Mouse (Mus musculus): ENCODE data around the gene 4932438H23Rik. TPM values are rescaled to one million over a fixed set of nuclear protein-coding genes. Genes with fewer than 3 reads are reported as not detected.

Gene 4932438H23Rik
- polyA plus RNA-seq, 1 experiment from 2014 or later, result not detected

DNA sequence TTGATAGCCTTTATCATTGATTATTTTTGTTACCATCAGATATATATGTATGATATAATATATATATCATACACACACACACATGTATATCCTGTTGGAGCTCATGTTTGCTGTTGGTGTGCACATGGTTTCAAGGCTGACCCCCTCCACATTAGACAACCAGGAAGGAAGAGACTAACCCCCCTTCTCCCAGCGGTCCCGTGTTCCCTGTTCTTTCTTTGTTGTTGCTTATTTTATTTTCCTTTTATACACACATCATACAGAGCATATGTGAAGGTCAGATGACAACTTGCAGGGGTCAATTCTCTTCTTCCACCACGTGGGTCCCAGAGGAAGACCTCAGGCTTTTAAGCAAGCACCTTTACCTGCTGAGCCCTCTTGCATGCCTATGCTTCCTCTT, 29.3 kb upstream of the 4932438H23Rik start:
- Histone ChIP-seq H3K4me1 (replicated peaks) (no peaks in the 10 kb centered on the region), H3K27ac (no peak overlapping the region), H3K9ac (no peak overlapping the region), H3K27me3 (peaks cover 17% of the 10 kb centered on the region), H3K9me3 (replicated peaks) (no peaks in the 10 kb centered on the region), H3K4me3 (replicated peaks) (no peak overlapping the region), H3K36me3 (no peaks in the 10 kb centered on the region), H3K4me2 (no peak overlapping the region)
- DNase-seq (no peak), ATAC-seq (ENCODE audit: low read depth) (no peak)
- WGBS (ENCODE audit: insufficient replicate concordance), result 52% methylated on average over 3 of the region's 3 CpGs

DNA sequence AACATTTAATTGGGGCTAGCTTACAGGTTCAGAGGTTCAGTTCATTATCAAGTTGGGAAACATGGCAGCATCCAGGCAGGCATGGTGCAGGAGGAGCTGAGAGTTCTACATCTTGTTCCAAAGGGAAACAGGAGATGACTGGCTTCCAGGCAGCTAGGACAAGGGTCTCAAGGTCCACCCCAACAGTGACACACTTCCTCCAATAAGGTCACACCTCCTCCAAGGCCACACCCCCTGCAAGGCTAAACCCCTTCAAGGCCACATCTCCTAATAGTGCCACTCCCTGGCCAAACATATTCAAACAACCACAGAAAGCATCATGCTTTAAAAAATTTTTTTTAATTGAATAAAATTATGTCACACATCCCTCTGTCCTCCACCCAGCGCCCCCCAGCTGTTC, 28.9 kb upstream of the 4932438H23Rik start:
- DNase-seq (no peak), ATAC-seq (ENCODE audit: low read depth) (no peak)
- Histone ChIP-seq H3K9ac (no peak overlapping the region), H3K4me1 (replicated peaks) (no peaks in the 10 kb centered on the region), H3K27me3 (peaks cover 17% of the 10 kb centered on the region), H3K27ac (no peak overlapping the region), H3K4me3 (replicated peaks) (no peak overlapping the region), H3K36me3 (no peaks in the 10 kb centered on the region), H3K9me3 (replicated peaks) (no peaks in the 10 kb centered on the region), H3K4me2 (no peak overlapping the region)
- WGBS (ENCODE audit: insufficient replicate concordance), result 61% methylated on average over 1 of the region's 1 CpGs

DNA sequence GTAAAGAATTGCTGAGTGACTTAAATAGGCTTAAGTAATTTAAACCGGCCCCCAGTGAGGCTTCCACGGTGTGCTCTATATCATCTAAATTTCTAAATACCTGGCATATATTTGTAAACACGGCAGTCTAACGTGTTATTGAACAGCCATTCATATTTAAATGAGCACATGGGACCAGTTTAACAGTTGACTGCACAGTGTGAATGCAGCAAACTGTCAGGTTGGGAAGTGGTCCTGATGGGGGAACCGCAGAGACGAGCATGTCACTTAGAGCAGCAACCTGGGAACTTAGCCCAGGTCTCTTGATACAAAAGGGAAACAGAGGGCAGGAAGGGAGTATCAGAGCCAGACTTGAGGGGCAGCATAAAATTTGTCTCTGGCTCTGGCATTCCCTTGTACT, 25.0 kb upstream of the 4932438H23Rik start:
- Histone ChIP-seq H3K27me3 (peaks cover 5% of the 10 kb centered on the region), H3K4me3 (replicated peaks) (no peak overlapping the region), H3K9me3 (replicated peaks) (no peaks in the 10 kb centered on the region), H3K4me2 (no peak overlapping the region), H3K36me3 (no peaks in the 10 kb centered on the region), H3K9ac (no peak overlapping the region), H3K27ac (no peak overlapping the region), H3K4me1 (replicated peaks) (peaks cover 17% of the 10 kb centered on the region)
- ATAC-seq (ENCODE audit: low read depth) (no peak), DNase-seq (no peak)
- WGBS (ENCODE audit: insufficient replicate concordance), result 65% methylated on average over 6 of the region's 6 CpGs

DNA sequence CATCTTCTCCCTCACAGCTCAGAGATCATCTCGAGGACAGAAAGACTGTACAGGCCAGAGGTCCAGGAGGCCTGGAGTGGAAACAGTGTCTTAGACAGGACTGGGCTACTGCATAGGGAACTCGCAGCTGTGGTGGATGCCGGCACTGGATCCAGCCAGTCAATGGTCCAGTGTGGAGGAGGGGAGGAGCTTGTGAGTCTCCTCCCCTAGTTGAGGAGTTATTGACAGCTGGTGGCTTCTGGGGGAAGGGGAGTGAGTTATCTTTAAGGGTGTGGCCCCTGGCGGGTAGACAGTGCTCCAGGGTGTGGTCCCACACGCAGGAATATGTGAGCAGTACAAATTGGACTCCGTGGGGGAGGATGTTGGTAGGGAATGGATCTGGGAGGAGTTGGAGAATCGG, 21.8 kb upstream of the 4932438H23Rik start:
- DNase-seq (no peak), ATAC-seq (ENCODE audit: low read depth) (peak; percentile 71)
- no peaks in the 10 kb centered on the region for H3K9me3 ChIP-seq (replicated peaks)

GRCm38 (mm10) chr16:91116006-91116405, 21.1 kb upstream of the 4932438H23Rik start:
- H3K9me3 ChIP-seq (replicated peaks), result no peaks in the 10 kb centered on the region
- no peak overlapping the region for H3K9ac ChIP-seq
- peaks cover 17% of the 10 kb centered on the region for H3K4me1 ChIP-seq (replicated peaks)
- H3K4me3 ChIP-seq (replicated peaks), result no peak overlapping the region
- WGBS (ENCODE audit: insufficient replicate concordance), result 65% methylated on average over 4 of the region's 4 CpGs
- ATAC-seq (ENCODE audit: low read depth) (no peak), DNase-seq (no peak)
- no peaks in the 10 kb centered on the region for H3K36me3 ChIP-seq
- H3K27ac ChIP-seq, result no peak overlapping the region
- H3K27me3 ChIP-seq, result peaks cover 3% of the 10 kb centered on the region
- H3K4me2 ChIP-seq, result no peak overlapping the region

More for the DNA sequence above, 21.8 kb upstream of the 4932438H23Rik start:
- H3K9ac ChIP-seq, result no peak overlapping the region
- no peak overlapping the region for H3K4me3 ChIP-seq (replicated peaks)
- 45% methylated on average over 7 of the region's 7 CpGs for WGBS (ENCODE audit: insufficient replicate concordance)
- H3K4me1 ChIP-seq (replicated peaks), result peaks cover 17% of the 10 kb centered on the region
- no peaks in the 10 kb centered on the region for H3K27me3 ChIP-seq
- H3K4me2 ChIP-seq, result peak overlapping the region; percentile 4; the same call in 1 of the 2 replicates
- no peak overlapping the region for H3K27ac ChIP-seq
- H3K36me3 ChIP-seq, result no peaks in the 10 kb centered on the region

GRCm38 (mm10) chr16:91110999-91111535, 16.1 kb upstream of the 4932438H23Rik start:
- H3K9ac ChIP-seq, result no peak overlapping the region
- H3K9me3 ChIP-seq (replicated peaks), result no peaks in the 10 kb centered on the region
- H3K4me1 ChIP-seq (replicated peaks), result 0 out of 2 replicates have a peak, but pooled peaks cover 4% of the 10 kb centered on the region
- no peaks in the 10 kb centered on the region for H3K36me3 ChIP-seq
- no peak overlapping the region for H3K4me3 ChIP-seq (replicated peaks)
- ATAC-seq (ENCODE audit: low read depth) (no peak), DNase-seq (no peak)
- no peak overlapping the region for H3K4me2 ChIP-seq
- H3K27me3 ChIP-seq, result peaks cover 23% of the 10 kb centered on the region
- no peak overlapping the region for H3K27ac ChIP-seq
- WGBS (ENCODE audit: insufficient replicate concordance), result 45% methylated on average over 11 of the region's 11 CpGs

- H3K9me3 ChIP-seq (replicated peaks), result no peaks in the 10 kb centered on the region
- no peak overlapping the region for H3K9ac ChIP-seq
- H3K27me3 ChIP-seq, result peaks cover 43% of the 10 kb centered on the region
- no peak overlapping the region for H3K4me3 ChIP-seq (replicated peaks)
- ATAC-seq (ENCODE audit: low read depth) (no peak), DNase-seq (no peak)
- no peak overlapping the region for H3K27ac ChIP-seq
- no peaks in the 10 kb centered on the region for H3K4me1 ChIP-seq (replicated peaks)
- no peak overlapping the region for H3K4me2 ChIP-seq
- WGBS (ENCODE audit: insufficient replicate concordance), result 59% methylated on average over 11 of the region's 11 CpGs
- H3K36me3 ChIP-seq, result no peaks in the 10 kb centered on the region
Observed at GRCm38 (mm10) chr16:91107608-91108007, 12.7 kb upstream of the 4932438H23Rik start.

GRCm38 (mm10) chr16:91105481-91106051, 10.6 kb upstream of the 4932438H23Rik start:
- WGBS (ENCODE audit: insufficient replicate concordance), result 48% methylated on average over 13 of the region's 13 CpGs
- no peak overlapping the region for H3K4me2 ChIP-seq
- no peaks in the 10 kb centered on the region for H3K4me1 ChIP-seq (replicated peaks)
- no peak for ATAC-seq (ENCODE audit: low read depth)
- H3K27ac ChIP-seq, result no peak overlapping the region
- H3K4me3 ChIP-seq (replicated peaks), result no peak overlapping the region
- H3K36me3 ChIP-seq, result no peaks in the 10 kb centered on the region
- H3K9ac ChIP-seq, result no peak overlapping the region
- peaks cover 38% of the 10 kb centered on the region for H3K27me3 ChIP-seq
- DNase-seq, result no peak
- H3K9me3 ChIP-seq (replicated peaks), result no peaks in the 10 kb centered on the region

- no peak overlapping the region for H3K27ac ChIP-seq
- WGBS (ENCODE audit: insufficient replicate concordance), result 47% methylated on average over 10 of the region's 10 CpGs
- peaks cover 38% of the 10 kb centered on the region for H3K27me3 ChIP-seq
- H3K4me2 ChIP-seq, result no peak overlapping the region
- DNase-seq, result no peak
- no peaks in the 10 kb centered on the region for H3K9me3 ChIP-seq (replicated peaks)
- no peak overlapping the region for H3K4me3 ChIP-seq (replicated peaks)
- no peaks in the 10 kb centered on the region; the same call in 1 of the 2 replicates for H3K4me1 ChIP-seq (replicated peaks)
- no peak for ATAC-seq (ENCODE audit: low read depth)
- H3K36me3 ChIP-seq, result no peaks in the 10 kb centered on the region
- no peak overlapping the region for H3K9ac ChIP-seq
Observed at GRCm38 (mm10) chr16:91104821-91105480, 10.0 kb upstream of the 4932438H23Rik start.

DNA sequence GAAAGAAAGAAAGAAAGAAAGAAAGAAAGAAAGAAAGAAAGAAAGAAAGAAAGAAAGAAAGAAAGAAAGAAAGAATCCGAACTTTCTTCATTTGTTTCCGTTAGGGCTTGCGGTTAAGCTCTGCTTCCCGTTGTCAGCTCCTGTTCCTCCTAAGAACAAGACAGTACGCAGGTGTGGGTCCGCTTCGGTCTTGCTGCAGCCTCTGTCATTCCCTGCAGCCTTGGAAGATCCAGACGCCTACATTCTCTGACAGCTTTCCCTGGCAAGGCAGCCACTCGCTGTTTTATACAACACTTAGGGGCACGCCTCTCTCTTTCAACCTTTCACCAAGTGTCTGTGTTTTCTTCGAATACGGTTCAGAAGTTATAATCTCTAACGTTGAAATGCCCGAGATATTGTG, 8.5 kb upstream of the 4932438H23Rik start:
- H3K4me3 ChIP-seq (replicated peaks), result no peak overlapping the region
- H3K4me1 ChIP-seq (replicated peaks), result no peaks in the 10 kb centered on the region; the same call in 1 of the 2 replicates
- H3K27me3 ChIP-seq, result peaks cover 40% of the 10 kb centered on the region
- ATAC-seq (ENCODE audit: low read depth), result no peak
- no peak overlapping the region for H3K4me2 ChIP-seq
- H3K36me3 ChIP-seq, result no peaks in the 10 kb centered on the region
- no peak overlapping the region for H3K27ac ChIP-seq
- DNase-seq, result no peak
- WGBS (ENCODE audit: insufficient replicate concordance), result 73% methylated on average over 14 of the region's 14 CpGs
- H3K9me3 ChIP-seq (replicated peaks), result no peaks in the 10 kb centered on the region
- no peak overlapping the region for H3K9ac ChIP-seq

DNA sequence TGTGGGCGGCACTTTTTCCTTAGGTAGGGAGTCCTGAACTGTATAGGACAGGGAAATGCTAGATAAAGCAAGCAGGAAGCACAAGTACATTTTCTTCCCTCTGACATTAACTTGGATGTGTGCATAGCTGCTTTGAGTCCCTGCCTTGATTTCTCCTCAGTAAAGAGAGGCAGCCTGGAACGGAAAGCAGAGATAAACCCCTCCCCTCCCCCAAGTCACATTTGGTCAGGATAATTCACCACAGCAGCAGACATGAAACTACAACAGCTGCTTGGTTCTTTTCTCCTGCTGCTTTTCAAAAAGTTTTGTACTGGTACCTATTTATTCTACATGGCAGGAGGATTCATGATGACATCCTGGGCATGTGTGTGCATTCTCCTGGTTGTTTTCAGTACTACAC, 5.6 kb upstream of the 4932438H23Rik start:
- H3K4me1 ChIP-seq (replicated peaks), result no peaks in the 10 kb centered on the region; the same call in 1 of the 2 replicates
- H3K27me3 ChIP-seq, result peaks cover 31% of the 10 kb centered on the region
- 47% methylated on average over 2 of the region's 2 CpGs for WGBS (ENCODE audit: insufficient replicate concordance)
- H3K9ac ChIP-seq, result no peak overlapping the region
- H3K27ac ChIP-seq, result no peak overlapping the region
- DNase-seq (no peak), ATAC-seq (ENCODE audit: low read depth) (no peak)
- H3K36me3 ChIP-seq, result no peaks in the 10 kb centered on the region
- H3K4me2 ChIP-seq, result no peak overlapping the region
- no peaks in the 10 kb centered on the region for H3K9me3 ChIP-seq (replicated peaks)
- H3K4me3 ChIP-seq (replicated peaks), result no peak overlapping the region

All from liver, embryonic 13.5 days (tissue).